Mouse (Mus musculus) forebrain, embryonic 11.5 days (tissue): ENCODE data around the gene Kdm5a. TPM values are rescaled to one million over a fixed set of nuclear protein-coding genes. Genes with fewer than 3 reads are reported as not detected.

Source experiments
- ATAC-seq: fragments of 200-750 bp; cut with Nextera tagmentation; replicated peaks from 2 replicates; pipeline ENCODE4 v1.8.0; 2017; ENCODE audit warnings: moderate TSS enrichment; ENCODE audit not compliant: low FRiP score
- DNase-seq: peaks from one replicate; pipeline ENCODE4 v3.0.0-alpha.2; 2017; ENCODE audit warnings: low spot score
- H3K27ac ChIP-seq: fragments of 300-500 bp; sonication (generic); 2 replicates; pipeline ENCODE4 v1.5.1; 2014; ENCODE audit warnings: low read depth, low read length
- H3K27me3 ChIP-seq: fragments of 300-500 bp; sonication (generic); 2 replicates; pipeline ENCODE4 v1.6.1; 2014; ENCODE audit warnings: mild to moderate bottlenecking, low read length, mixed read lengths; ENCODE audit not compliant: control insufficient read depth, insufficient read depth
- H3K36me3 ChIP-seq: fragments of 300-500 bp; sonication (generic); 2 replicates; pipeline ENCODE4 v1.6.1; 2014; ENCODE audit warnings: mild to moderate bottlenecking, low read length, moderate library complexity, mixed read lengths; ENCODE audit not compliant: control insufficient read depth, insufficient read depth
- H3K4me1 ChIP-seq: fragments of 300-500 bp; sonication (generic); replicated peaks from 2 replicates; pipeline ENCODE4 v1.6.1; 2014; ENCODE audit warnings: low read length, mixed read lengths; ENCODE audit not compliant: control insufficient read depth, insufficient read depth
- H3K4me2 ChIP-seq: fragments of 300-500 bp; sonication (generic); 2 replicates; pipeline ENCODE4 v1.6.1; 2014; ENCODE audit warnings: low read depth, mild to moderate bottlenecking, low read length, moderate library complexity, mixed read lengths; ENCODE audit not compliant: severe bottlenecking
- H3K4me3 ChIP-seq: fragments of 300-500 bp; sonication (generic); 2 replicates; pipeline ENCODE4 v1.5.1; 2014; ENCODE audit warnings: low read depth, low read length
- H3K9ac ChIP-seq: fragments of 300-500 bp; sonication (generic); 2 replicates; pipeline ENCODE4 v1.6.1; 2014; ENCODE audit warnings: low read length
- H3K9me3 ChIP-seq: fragments of 300-500 bp; sonication (generic); 2 replicates; pipeline ENCODE4 v1.6.1; 2016; ENCODE audit warnings: low read length, mixed read lengths; ENCODE audit not compliant: control insufficient read depth
- WGBS: fragments of 180-500 bp; shearing (Covaris S2); extraction: QIAGEN DNeasy Blood & Tissue Kit; methylation state at CpG from one replicate; pipeline ENCODE4 v1.1.7; 2014; 5-methylcytosine and 5-hydroxymethylcytosine counted together
- polyA plus RNA-seq: library from polyadenylated mRNA; unstranded; fragments of >200 nt; fragmentation: Nextera tagmentation; extraction: Ambion mirVana; gene quantifications from 2 replicates; pipeline ENCODE4 v1.2.1, GENCODE M21; 2014

Kdm5a gene
- 53.8 and 58.6 TPM in 2 replicates for polyA plus RNA-seq

GRCm38 (mm10) chr6:120363688-120364522 is at the start of gene Kdm5a, which contains the start of gene Ccdc77:
Kdm5a (plus strand) TSS chr6:120364124.
Ccdc77 (minus strand) TSS chr6:120364374.
- Histone ChIP-seq H3K36me3 (peaks cover 4% of the 10 kb centered on the region), H3K4me2 (peak within 1 kb of the TSS; percentile 92), H3K27ac (peak within 1 kb of the TSS; percentile 70), H3K4me3 (peak within 1 kb of the TSS; percentile 97), H3K4me1 (peaks cover 6% of the 10 kb centered on the region; the same call in 1 of the 2 replicates), H3K27me3 (no peaks in the 10 kb centered on the region), H3K9me3 (no peaks in the 10 kb centered on the region), H3K9ac (peak within 1 kb of the TSS; percentile 86)
- DNase-seq: peak; percentile 94
- ATAC-seq: peak; percentile 97
- WGBS: under 1% methylated on average over 71 of the region's 71 CpGs

- DNase-seq (no peak), ATAC-seq (no peak)
- H3K4me3 ChIP-seq: no peak overlapping the region
- 81% methylated on average over 11 of the region's 11 CpGs for whole genome bisulfite sequencing
- no peak overlapping the region for H3K9ac ChIP-seq
- H3K4me2 ChIP-seq: no peak overlapping the region
- no peaks in the 10 kb centered on the region for H3K36me3 ChIP-seq
- H3K4me1 ChIP-seq: no peaks in the 10 kb centered on the region
- no peaks in the 10 kb centered on the region for H3K9me3 ChIP-seq
- no peak overlapping the region for H3K27ac ChIP-seq
- H3K27me3 ChIP-seq: no peaks in the 10 kb centered on the region
These were observed 45.5 kb upstream of the Kdm5a start for GRCm38 (mm10) chr6:120318303-120318940.

DNA sequence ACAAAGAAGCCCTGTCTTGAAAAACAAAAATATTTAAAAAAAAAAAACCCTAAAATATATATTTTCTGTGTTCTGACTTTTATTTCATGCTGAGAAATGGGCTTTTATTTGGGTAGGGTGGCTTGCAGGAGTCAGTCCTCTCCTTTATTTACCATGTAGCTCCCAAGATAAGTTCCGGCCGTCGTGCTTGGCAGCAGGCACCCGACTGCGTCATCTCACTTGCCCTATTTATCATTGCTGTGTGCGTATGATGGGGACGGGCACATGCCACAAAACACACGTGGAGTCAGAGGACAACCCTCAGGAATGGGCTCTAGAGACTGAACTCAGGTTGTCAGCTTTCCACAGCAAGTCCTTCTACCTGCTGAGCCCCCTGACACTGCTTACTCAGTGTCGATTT is 44.8 kb upstream of the Kdm5a start:
- no peaks in the 10 kb centered on the region for H3K4me1 ChIP-seq
- H3K27me3 ChIP-seq: no peaks in the 10 kb centered on the region
- WGBS: 93% methylated on average over 9 of the region's 9 CpGs
- H3K4me2 ChIP-seq: no peak overlapping the region
- ATAC-seq: no peak
- H3K36me3 ChIP-seq: no peaks in the 10 kb centered on the region
- DNase-seq: no peak
- no peak overlapping the region for H3K27ac ChIP-seq
- H3K4me3 ChIP-seq: no peak overlapping the region
- H3K9ac ChIP-seq: no peak overlapping the region
- no peaks in the 10 kb centered on the region for H3K9me3 ChIP-seq

- Histone ChIP-seq H3K27ac (no peak overlapping the region), H3K36me3 (no peaks in the 10 kb centered on the region; the same call in 1 of the 2 replicates), H3K9me3 (no peaks in the 10 kb centered on the region), H3K4me3 (no peak overlapping the region), H3K9ac (no peak overlapping the region), H3K4me1 (no peaks in the 10 kb centered on the region), H3K4me2 (no peak overlapping the region), H3K27me3 (no peaks in the 10 kb centered on the region)
- 74% methylated on average over 2 of the region's 2 CpGs for WGBS
- ATAC-seq: no peak
- DNase-seq: no peak
These were observed 43.6 kb upstream of the Kdm5a start for GRCm38 (mm10) chr6:120320369-120320768.

DNA sequence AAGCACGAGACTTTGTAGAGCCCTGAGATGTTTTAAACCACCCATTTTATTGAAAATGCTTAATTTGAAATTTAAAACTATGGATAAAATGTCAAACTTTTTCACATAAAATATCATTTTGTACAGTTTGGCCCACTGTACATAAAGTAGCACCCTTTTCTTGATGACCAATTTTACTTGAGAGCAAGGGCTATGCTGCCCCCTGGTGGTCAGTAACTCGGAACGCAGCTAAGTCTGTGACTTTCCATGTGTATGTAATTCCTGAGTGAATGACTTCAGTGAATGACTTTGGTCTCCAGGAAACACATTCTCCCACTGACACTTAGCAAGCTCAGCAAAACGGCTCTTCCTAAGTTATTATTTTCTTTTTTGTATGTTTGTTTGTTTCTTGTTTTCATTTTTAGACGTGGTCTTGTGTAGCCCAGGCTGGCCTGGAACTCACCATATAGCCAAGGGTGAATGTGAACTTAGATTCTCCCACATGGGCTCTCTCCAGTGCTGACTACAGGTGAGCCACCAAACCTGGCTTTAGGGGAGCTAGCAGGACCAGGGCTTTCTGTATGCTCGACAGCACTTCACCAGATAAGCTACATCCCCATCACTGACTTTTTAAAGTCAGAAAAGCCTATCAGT is 39.5 kb upstream of the Kdm5a start:
- H3K9me3 ChIP-seq: no peaks in the 10 kb centered on the region
- H3K4me1 ChIP-seq: no peaks in the 10 kb centered on the region
- 31% methylated on average over 6 of the region's 6 CpGs for WGBS
- no peak overlapping the region for H3K4me3 ChIP-seq
- peak; percentile 71 for DNase-seq
- no peaks in the 10 kb centered on the region; the same call in 1 of the 2 replicates for H3K36me3 ChIP-seq
- H3K4me2 ChIP-seq: no peak overlapping the region
- ATAC-seq: no peak
- H3K27me3 ChIP-seq: no peaks in the 10 kb centered on the region
- H3K27ac ChIP-seq: no peak overlapping the region
- no peak overlapping the region for H3K9ac ChIP-seq

GRCm38 (mm10) chr6:120332351-120332750 is 31.6 kb upstream of the Kdm5a start:
- no peaks in the 10 kb centered on the region for H3K4me1 ChIP-seq
- no peaks in the 10 kb centered on the region for H3K27me3 ChIP-seq
- no peak overlapping the region for H3K4me3 ChIP-seq
- H3K27ac ChIP-seq: no peak overlapping the region
- H3K9me3 ChIP-seq: no peaks in the 10 kb centered on the region
- ATAC-seq (no peak), DNase-seq (no peak)
- H3K36me3 ChIP-seq: peaks cover 3% of the 10 kb centered on the region; the same call in 1 of the 2 replicates
- 89% methylated on average over 2 of the region's 2 CpGs for WGBS
- H3K4me2 ChIP-seq: no peak overlapping the region
- H3K9ac ChIP-seq: no peak overlapping the region

DNA sequence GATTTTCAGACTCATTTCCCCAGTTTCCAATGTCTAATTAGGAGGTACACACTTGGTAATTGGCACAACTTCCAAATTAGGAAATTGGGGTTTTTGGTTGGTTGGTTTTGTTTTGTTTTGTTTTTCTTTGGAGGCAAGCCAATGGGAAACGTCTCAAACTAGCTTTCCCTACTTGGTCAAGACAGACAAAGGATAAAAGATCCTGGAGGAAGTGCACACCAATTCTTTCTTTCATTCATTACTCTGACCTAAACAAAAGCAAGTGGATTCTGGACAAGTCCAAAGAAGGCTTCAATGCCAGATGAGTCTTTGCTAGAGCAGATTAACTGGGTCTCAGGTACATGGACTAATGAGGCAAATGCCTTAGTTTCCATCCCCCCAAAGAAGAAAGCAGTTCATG is 19.9 kb upstream of the Kdm5a start:
- Histone ChIP-seq H3K9me3 (no peaks in the 10 kb centered on the region), H3K4me1 (no peaks in the 10 kb centered on the region), H3K4me3 (no peak overlapping the region), H3K27ac (no peak overlapping the region), H3K9ac (no peak overlapping the region), H3K36me3 (peaks cover 7% of the 10 kb centered on the region; the same call in 1 of the 2 replicates), H3K4me2 (no peak overlapping the region), H3K27me3 (no peaks in the 10 kb centered on the region)
- ATAC-seq: no peak
- WGBS: 64% methylated on average over 1 of the region's 1 CpGs
- no peak for DNase-seq

- H3K27ac ChIP-seq: no peak overlapping the region
- H3K27me3 ChIP-seq: no peaks in the 10 kb centered on the region
- H3K4me1 ChIP-seq: no peaks in the 10 kb centered on the region
- 91% methylated on average over 3 of the region's 3 CpGs for WGBS
- no peak for ATAC-seq
- H3K4me3 ChIP-seq: no peak overlapping the region
- no peaks in the 10 kb centered on the region for H3K9me3 ChIP-seq
- no peak overlapping the region for H3K4me2 ChIP-seq
- no peak overlapping the region for H3K9ac ChIP-seq
- DNase-seq: no peak
- H3K36me3 ChIP-seq: peaks cover 6% of the 10 kb centered on the region; the same call in 1 of the 2 replicates
These were observed 14.9 kb upstream of the Kdm5a start for GRCm38 (mm10) chr6:120349018-120349417.
